Mouse (Mus musculus): ENCODE results near the gene Prkaca.
"Not testable (repeated sequence)": the region's sequence is repeated elsewhere in the genome, so short reads cannot be mapped to it uniquely, and the experiment has no call there.

The Prkaca gene

DNA sequence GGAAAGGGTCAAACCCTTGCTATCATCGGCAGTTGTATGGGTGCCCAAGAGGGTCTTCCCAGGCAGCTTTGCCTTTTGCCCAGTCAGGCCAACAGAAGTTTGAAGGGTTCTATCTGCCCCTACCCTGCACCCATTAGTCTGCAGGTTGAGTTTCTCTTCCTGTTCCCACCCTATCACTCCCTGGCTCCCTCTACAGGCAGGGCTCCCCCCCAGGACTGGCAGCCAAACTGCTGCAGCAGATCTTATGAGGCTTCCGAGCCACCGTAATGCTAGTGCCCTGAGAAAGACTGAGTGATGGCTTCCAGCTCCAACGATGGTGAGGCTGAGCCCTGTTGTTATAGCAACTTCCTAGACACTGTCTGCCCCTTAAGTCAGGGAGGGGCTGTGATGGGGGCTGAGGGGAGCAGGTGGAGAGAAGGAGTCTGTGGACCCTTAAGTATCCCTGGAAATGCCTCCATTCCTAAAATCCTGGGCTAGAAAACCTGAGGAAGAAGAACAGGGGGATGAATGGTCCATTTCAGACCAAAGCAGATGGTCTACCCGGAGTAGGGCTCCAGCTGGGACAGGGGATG, 4.1 kb downstream of the Prkaca start:
- DNase-seq: no peak

DNA sequence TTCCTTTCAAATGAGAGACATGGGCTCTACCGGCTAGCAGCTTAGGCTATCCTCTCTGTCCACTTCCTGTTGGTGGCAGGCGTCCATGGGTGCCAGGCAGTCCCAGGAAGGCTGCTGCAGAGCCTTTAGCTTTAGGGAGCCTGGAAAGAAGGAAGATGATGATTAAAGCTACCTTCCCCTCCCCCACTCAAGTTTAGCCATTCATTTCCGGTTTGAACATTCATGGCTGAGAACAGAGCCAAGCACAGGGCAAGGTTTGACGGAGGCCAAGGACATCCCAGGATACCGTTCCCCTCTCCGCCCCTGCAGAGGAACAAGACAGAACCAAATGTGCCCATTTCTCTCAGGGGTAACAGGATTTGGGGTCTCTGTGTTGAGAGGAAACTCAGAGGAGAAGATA, 4.9 kb downstream of the Prkaca start:
- peak; percentile 42 for DNase-seq

DNA sequence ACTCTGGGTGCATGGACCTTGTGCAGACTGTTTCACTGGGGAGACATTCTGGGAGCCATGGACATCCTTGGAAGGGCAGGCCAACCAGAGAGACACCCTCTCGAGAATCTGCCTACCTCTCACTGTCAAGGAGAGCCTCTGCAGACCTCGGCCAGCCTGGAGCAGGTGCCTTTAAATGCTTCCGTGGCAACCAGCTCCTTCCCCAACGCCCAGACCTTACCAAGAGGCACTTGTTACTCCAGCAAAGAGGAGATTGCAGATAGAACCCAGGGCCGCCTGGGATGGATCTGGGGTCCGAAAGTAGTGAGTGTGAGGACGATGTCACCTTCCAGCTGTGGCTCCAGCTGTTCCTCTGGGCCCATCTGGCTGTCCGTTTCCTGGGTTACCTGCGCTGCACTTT, 5.4 kb downstream of the Prkaca start:
- DNase-seq: no peak

DNA sequence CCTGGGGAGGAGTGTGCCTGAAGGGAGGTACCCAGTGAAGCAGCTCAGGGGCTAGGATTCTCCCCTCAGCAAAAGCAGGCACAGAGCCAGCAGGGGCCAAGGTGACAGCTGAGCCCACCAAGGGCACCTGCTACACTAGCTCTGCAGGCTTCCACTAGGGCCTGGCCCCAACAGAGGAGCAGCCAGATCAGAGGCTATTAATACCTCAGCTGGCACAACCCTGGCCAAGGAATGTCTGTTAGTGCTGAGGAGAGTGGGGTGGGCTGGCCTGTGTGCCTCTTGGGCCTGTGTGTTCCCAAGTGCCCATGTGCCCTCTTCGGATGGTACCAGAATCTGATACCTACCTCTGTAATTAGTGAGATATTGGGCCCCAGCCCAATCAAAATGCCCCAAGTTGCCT, 7.5 kb downstream of the Prkaca start:
- no peak for DNase-seq

DNA sequence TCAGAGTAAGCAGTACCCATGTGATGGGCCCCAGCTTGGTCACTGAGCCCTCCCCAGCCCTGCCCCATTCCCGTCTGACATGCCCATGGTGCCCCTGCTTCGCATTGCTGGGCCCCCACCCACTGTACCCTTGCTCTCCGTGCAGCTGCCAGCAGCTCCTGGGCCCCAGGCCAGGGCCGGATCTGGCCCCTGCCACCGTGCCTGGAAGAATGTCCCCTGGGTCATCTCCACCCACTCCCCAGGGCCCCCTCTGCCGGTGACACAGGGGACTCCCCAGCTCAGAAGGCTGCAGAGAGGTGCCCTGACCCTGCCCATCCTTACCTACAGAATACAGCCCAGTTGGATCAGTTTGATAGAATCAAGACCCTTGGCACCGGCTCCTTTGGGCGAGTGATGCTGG, 8.1 kb downstream of the Prkaca start:
- no peak for DNase-seq

DNA sequence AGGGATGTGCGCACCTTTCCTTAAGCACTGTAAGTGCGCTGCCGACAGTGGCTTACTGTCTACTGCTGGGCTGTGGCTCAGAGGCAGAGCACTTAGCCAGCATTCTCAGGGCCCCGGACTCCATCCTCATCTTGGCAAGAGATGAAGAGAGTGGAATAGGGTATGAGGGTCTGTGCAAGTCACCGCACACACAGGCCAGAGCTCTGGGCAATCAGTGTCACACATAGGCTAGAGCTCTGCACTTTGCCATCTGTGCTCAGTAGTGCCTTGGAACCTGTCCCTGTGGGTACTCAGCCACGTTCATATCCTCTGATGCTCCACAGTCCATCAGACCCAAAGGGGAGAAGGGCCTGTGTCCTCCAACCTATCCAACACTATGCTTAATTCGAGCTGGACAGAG, 8.7 kb downstream of the Prkaca start:
- DNase-seq: no peak

DNA sequence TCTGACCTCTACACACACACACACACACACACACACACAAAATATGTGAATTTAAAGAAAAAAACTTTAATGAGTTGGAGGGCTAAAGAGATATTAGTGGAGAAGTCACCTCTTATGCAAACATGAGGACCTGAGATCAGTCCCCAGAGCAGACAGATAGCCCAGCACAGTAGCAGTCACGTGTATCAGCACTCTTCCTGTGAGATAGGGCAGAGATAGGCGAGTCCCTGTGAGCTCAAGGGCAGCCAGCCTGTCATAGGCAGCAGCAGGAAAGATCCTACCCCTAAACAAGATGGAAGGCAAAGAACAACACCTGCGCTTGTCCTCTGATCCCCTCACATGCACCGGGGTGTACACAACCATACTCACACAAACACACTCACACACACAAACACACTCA, 9.7 kb downstream of the Prkaca start:
- no peak for DNase-seq

DNA sequence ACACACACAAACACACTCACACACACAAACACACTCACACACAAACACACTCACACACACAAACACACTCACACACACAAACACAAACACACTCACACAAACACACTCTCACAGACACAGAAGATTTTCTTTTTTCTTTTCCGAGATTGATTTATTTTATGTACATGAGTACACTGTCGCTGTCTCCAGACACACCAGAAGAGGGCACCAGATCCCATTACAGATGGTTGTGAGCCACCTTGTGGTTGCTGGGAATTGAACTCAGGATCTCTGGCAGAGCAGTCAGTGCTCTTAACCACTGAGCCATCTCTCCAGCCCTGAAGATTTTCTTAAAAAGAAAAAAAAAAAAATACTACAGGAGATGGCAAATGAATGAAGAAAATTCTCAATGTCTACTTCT, 10.4 kb downstream of the Prkaca start:
- DNase-seq: not testable (repeated sequence)

DNA sequence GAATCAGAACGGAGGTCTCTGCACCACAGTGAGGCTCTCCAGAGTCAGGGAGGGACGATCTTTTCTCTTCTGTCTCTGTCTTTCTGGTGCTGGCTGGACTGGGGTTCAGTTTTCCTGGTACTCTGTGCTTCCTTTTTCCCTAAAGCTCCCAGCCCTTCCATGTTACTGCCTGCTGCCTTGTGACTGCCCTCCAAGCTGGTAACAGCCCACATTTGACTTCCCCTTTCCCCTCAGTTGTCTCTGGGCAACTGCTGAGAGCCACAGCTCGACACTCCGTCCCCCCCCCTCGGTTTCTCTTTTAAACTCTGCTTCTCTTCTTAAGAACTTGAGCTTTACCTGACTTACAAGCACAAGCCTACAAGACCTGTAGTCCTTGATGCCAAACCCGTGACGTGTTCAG, 16.4 kb downstream of the Prkaca start:
- DNase-seq: no peak

DNA sequence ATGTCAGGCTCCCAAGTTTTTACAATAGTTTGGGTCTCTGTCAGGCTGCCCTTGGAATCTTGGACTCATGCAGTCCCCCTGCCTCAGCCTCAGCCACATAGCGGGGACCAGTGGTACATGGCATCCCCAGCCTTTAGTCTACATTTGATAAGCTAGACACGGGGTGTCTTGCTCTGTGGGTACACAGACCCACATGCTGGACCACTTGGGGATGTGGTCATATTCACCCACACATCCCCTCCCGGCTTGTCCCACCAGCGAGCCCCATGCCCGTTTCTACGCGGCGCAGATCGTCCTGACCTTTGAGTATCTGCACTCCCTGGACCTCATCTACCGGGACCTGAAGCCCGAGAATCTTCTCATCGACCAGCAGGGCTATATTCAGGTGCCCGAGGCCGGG, 17.4 kb downstream of the Prkaca start:
- DNase-seq: no peak

DNA sequence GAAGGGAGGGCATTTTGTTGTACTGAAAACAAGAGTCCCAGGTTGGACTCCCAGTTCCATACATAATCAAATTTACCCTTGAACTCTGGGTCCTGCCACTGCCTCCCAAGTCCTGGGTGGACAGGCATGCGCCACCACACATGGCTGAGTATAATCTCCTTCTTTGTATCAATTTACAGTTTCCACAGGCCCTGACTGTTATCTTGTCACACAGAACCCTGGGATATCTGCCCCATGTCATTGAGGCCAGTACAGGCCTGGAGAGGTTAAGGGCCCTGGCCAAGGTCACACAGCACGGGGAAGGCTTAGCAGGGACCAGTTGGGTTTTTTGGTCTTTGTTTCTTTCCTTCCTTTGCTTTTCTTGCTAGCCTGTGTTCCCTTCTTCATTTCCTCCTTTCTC, 19.7 kb downstream of the Prkaca start:
- DNase-seq: no peak

DNA sequence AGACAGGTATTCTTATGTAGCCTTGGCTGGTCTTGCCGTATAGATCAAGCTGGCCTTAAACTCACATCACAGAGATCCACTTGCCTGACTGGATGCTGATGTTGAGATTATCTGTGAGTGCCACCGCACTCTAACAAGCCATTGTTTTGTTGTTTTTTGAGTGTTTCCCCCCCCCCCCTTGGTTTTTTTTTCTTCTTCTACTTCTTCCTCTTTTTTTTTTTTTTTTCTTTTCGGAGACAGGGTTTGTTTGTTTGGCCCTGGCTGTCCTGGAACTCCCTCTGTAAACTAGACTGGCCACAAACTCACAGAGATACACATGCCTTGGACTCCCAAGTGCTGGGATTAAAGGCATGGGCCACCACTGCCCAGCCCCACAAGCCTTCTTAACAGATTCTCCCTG, 21.2 kb downstream of the Prkaca start:
- DNase-seq: no peak

DNA sequence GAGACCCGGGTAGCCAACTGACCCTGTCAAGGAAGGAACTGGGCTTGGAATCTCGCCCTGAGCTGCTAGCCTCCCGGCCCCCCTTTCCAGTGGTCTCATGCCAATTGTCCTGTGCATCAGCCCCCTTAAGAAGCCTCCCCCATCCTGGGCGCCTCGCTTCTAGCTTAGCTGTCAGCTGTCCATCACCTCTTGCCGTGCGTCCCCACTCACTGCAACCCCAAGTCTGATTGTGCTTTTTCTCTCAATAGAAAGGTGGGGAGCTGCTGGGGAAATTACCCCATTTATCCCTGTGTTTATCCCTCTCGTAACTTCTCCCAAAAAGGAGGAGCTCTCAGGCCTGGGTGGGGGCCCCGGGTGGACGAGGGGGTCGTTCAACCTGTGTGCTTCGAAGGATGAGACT, 23.2 kb downstream of the Prkaca start:
- no peak for DNase-seq

DNA sequence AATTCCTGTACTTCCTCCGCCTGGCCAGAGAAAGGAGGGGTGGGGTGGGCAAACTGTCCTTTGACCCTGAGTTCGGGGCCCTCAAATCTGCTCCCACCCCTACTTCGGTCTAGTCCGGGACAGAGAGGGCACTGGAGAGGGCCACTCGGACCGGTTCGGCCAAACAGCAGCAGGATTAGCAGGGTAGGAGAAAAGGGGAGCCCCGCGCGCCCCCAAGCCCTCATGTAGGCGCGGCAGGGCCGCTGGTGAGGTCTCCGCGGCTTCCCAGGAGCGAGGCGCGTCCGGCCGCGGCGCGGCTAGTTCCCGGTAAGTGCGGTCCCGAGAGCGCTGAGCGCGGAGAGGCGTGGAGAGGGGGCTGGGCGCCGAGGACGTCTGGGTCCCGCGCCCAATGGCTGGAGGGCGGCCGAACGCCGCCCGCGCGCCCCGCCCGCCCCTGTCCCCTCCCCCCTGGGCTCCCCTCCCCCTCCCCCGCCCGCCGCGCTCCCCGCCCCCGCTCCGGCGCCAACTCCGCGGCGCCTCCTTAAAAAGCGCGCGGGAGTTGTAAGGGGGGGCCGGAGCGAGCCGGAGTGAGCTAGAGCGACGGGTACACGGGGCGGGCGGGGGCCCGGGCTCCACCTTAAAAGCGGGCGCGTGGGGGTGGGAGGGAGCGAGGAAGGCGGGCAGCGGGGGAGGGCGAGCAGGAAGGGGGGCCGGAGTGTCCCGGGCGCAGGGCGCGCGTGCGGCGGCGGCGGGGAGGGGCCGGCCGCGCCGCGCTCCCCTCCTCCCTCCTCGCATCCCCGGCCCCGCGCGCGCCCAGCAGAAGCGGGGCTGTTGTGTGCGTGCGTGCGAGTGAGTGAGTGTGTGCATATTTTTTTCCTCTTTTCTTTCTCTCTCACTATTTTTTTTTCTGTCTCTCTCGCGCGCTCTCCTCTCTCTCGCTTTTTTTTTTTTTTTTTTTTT, 24.0 kb downstream of the Prkaca start:
- DNase-seq: peak; percentile 88

DNA sequence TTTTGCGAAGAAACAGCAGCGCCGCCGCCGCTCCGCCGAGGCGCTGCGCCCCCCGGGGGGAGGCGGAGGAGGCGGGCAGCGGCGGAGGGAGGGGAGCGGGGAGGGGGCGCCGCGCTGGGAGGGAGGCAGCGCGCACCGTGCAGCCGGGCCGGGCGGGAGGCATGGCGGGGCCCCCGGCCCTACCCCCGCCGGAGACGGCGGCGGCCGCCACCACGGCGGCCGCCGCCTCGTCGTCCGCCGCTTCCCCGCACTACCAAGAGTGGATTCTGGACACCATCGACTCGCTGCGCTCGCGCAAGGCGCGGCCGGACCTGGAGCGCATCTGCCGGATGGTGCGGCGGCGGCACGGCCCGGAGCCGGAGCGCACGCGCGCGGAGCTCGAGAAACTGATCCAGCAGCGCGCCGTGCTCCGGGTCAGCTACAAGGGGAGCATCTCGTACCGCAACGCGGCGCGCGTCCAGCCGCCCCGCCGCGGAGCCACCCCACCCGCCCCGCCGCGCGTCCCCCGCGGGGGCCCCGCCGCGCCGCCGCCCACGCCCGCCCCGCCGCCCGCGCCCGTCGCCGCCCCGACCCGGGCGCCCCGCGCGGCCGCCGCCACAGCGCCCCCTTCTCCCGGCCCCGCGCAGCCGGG, 24.8 kb downstream of the Prkaca start, which contains the start of gene Samd1:
Gene Samd1 (plus strand): TSS at position 162 of the 631 bp plus-strand sequence.
- DNase-seq: peak; percentile 64

DNA sequence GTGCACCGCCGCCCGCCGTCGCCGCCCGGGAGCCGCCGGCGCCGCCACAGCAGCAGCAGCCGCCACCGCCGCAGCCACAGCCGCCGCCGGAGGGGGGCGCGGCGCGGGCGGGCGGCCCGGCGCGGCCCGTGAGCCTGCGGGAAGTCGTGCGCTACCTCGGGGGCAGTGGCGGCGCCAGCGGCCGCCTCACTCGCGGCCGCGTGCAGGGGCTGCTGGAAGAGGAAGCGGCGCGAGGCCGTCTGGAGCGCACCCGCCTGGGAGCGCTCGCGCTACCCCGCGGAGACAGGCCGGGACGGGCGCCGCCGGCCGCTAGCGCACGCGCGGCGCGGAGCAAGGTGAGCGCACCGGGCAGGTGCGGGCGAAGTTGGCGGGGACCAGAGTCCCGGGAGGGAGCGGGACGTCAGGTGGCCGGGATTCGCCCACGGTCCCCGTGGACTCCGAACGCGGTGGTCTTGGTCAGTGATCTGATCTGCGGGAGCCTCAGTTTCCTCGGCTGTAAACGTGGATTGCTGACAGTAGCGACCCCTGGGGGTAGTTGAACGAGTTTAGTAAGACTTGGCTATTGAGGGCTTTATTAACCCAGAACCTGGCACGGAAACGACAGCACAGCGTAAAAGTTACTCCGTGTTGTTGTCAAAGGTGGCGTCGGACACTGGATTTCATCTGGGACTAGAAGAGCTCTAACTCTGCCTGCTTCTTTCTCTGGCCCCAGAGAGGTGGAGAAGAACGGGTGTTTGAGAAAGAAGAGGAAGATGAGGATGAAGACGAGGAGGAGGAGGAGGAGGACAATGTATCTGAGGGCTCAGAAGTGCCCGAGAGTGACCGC, 25.7 kb downstream of the Prkaca start:
- peak; percentile 73 for DNase-seq

DNA sequence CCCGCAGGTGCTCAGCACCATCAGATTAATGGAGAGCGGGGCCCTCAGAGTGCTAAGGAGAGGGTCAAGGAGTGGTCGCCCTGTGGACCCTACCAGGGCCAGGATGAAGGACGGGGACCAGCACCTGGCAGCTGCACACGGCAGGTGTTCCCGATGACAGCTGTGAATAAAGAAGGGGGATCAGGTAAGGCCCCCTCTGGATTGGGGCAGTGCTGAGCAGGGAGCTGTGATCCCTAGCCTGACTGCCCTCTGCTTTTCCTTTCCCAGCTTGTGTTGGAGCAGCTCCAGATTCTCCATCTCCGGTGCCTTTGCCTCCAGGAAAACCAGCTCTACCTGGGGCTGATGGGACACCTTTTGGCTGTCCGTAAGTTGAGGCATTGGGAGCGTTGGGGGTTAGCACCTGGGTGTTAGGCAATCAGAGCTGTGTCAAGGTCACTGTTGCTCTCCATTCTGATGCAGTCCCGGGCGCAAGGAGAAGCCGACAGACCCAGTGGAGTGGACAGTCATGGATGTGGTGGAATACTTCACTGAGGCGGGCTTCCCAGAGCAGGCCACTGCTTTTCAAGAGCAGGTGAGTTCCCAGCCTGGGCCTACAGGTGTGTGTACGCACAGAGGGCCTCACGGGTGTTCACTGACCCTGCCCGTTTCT, 26.4 kb downstream of the Prkaca start:
- DNase-seq: no peak

DNA sequence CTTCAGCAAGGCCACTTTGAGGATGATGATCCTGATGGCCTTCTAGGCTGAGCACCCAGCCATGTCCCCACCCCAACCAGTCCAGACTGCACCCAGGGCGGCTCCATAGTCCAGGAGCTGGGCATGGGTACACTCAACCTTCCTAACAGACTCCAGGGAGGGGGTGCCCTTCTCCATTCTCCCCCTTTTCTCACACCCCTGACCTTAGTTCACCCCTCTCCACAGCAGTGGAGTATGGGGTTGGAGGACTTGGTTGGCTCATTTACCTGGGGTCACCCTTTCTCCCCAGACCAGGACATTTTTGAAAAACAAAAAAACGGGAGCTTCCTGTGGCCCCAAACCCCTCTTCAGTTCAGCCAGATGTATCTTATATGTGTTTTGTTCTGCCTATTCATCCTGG, 27.0 kb downstream of the Prkaca start:
- no peak for DNase-seq

DNA sequence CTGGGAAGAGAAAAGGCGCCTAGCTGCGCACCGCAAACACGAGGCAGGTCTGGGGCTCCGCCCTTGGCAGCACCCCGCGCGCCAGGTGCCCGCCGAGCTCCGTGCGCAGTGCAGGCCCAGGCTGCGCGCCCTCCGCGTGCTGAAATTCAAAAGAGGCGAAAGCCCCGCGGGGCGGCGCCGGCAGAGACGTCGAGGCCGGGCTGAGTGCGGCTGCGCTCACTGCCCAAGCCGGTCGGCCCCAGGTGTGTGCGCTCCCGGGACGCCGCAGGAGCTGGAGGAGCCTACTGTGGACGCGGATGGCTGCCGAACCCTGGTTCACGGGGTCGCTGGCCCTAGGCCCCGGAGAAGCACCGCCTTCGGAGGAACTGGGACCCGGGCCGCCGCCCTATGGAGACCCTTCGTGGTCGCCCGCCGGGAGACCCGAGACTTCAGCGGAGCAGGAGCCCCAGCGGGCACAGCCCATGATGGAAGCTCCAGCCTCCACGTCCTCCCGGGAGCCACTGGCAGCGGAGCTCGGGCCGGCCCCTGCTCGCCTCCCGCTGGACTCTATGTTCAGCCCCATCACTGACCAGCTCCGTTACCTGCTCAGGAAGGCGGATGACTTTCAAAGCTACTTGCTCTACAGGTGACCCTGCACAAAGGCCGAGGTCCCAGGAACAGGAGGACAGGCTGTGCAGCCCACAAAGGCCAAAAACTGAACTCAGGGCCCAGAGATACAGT, 28.6 kb downstream of the Prkaca start, which contains the start of gene 1700067K01Rik:
Gene 1700067K01Rik (plus strand): TSS at position 222 of the 720 bp plus-strand sequence.
- no peak for DNase-seq

DNA sequence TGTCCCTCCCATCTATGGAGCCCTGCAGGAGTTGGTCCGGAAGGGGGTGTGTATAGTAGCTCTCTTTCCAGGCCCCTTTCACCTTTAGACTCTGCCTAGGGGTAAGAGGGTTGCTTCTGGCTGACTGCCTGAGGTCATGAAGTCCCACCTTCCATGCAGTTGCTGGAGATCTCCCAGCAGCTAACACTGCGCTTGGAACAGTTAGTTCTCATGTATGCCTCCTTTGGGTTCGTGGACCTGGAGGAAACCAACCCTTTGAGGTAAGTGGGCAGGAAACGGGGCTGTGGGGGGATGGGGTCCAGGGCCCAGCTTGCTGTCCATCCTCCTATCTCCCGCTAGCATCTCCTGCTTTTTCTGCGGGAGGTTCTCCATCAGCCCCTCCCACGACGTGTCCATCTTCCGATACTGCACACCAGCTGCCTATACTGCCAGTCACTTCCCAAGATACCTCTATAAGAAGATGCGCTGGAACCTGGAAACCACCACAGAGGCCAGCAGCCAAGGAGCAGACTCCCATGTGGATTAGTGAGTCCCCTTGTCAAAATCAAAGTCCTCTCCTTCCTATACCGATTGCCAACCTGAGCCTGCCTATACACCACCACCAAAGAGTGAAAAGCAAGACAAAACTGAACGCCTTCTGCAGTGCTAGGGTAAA, 30.3 kb downstream of the Prkaca start:
- peak; percentile 46 for DNase-seq

DNA sequence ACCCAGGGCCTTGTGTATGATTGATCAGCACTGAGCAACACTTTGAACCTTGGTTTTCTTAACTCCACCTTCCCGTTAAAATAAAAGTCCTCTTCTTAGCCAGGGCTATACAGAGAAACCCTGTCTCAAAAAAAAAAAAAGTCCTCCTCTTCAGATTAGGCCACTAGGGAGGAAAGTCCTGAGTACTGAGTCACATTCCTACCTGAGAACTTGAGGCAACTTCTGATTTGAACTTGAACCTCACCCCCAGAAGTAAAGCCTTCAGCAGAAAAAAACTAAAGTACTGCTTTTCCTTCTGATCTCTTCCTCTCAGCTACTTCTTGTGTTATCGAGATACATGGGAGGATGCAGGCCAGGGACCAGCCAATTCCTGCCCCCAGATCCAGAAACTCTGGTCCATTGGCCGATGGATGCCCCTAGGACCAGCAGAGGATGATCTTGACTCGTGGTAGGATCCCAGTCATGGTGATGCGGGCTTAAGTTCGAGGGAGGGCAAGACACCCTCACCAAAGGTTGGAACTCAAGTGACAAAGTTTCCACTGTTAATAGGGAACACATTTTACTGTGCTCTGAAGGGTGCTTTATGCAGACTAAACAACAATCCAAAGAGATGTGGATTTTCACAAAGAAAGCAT, 30.9 kb downstream of the Prkaca start:
- no peak for DNase-seq

Data from kidney, adult 18-20 months (tissue).